Mouse (Mus musculus): ENCODE measurements around the gene Pygl. TPM values are rescaled to one million over a fixed set of nuclear protein-coding genes. Genes with fewer than 3 reads are reported as not detected.

Gene Pygl
- polyA plus RNA-seq, 1 experiment from 2014 or later, result 8.0 TPM

DNA sequence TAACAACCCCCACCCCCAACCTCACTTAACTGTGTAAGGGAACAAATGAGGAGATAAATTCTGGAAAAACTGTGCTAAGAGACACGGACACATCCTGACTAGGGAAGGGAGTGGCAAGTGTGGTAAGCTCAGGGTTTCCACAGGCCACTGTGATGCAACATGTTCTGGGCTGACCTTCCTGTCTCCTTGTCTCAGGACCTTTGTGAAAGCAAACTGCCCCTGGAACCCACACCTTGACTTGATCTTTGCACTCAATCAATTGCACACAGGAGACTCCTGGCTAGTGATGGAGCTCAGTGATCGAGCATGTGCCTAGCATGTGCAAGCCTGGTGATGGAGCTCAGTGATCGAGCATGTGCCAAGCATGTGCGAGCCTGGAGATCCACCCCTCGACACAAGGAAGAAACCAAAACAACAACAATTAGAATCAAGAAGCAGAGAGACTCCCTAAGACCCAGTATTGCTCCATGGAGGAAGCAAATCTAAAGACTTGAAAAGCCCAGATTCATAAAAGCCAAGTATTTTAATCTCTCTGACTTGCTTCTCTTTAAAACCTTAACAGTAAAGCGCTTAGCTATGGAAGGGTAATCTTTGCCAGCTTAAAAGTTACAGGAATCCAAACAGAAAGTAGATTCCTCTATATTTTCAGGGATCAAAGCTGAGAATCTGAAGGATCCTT is 2.5 kb upstream of the Pygl start:
- H3K27ac ChIP-seq (ENCODE audit: low read depth, low read length), result no peak overlapping the region
- H3K9me3 ChIP-seq (ENCODE audit: control insufficient read depth, low read length), result no peaks in the 10 kb centered on the region
- no peaks in the 10 kb centered on the region for H3K36me3 ChIP-seq (ENCODE audit: control insufficient read depth, insufficient read depth, low read length)
- no peak overlapping the region for H3K9ac ChIP-seq (ENCODE audit: low read length)
- ATAC-seq (ENCODE audit: low FRiP score) (no peak), DNase-seq (ENCODE audit: low spot score, missing footprints) (peak; percentile 83)
- no peaks in the 10 kb centered on the region for H3K4me1 ChIP-seq (ENCODE audit: control insufficient read depth, insufficient read depth, low read length)
- no peak overlapping the region for H3K4me3 ChIP-seq (ENCODE audit: low read depth, low read length)
- no peak overlapping the region for H3K4me2 ChIP-seq
- no peaks in the 10 kb centered on the region for H3K27me3 ChIP-seq (ENCODE audit: control insufficient read depth, insufficient read depth, low read length)
- 89% methylated on average over 6 of the region's 6 CpGs for WGBS

DNA sequence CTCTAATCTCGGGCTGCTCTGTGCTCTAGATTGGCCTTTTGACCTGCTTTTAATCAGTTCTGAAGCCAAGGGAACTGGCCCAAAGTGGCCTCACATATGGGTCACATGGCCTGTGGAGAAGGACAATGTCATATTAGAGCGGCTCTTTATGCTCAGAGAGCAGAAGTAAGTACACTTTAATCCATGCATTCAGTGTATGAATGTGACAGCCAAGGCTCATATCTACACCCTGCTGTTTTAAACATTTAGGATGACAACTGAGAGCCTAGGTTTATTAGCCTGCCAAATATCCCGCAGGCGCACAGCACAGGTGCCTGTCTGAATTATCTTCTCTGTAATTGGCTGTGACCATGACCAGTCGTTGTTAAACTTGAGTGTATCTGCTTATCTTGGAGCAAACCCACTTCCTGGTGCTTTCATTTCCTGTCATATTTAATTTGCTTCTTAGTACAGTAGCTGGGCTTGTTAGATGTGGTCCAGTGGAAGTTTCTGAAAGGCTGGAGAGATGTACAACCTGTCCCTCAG is 794 bp upstream of the Pygl start:
- ATAC-seq (ENCODE audit: low FRiP score) (no peak), DNase-seq (ENCODE audit: low spot score, missing footprints) (no peak)
- H3K36me3 ChIP-seq (ENCODE audit: control insufficient read depth, insufficient read depth, low read length), result no peaks in the 10 kb centered on the region
- no peak overlapping the region for H3K4me2 ChIP-seq
- no peak overlapping the region for H3K27ac ChIP-seq (ENCODE audit: low read depth, low read length)
- peaks cover 7% of the 10 kb centered on the region; the same call in 1 of the 2 replicates for H3K4me1 ChIP-seq (ENCODE audit: control insufficient read depth, insufficient read depth, low read length)
- H3K9ac ChIP-seq (ENCODE audit: low read length), result no peak overlapping the region
- 46% methylated on average over 5 of the region's 5 CpGs for WGBS
- no peaks in the 10 kb centered on the region for H3K9me3 ChIP-seq (ENCODE audit: control insufficient read depth, low read length)
- peaks cover 2% of the 10 kb centered on the region for H3K27me3 ChIP-seq (ENCODE audit: control insufficient read depth, insufficient read depth, low read length)
- no peak overlapping the region for H3K4me3 ChIP-seq (ENCODE audit: low read depth, low read length)

DNA sequence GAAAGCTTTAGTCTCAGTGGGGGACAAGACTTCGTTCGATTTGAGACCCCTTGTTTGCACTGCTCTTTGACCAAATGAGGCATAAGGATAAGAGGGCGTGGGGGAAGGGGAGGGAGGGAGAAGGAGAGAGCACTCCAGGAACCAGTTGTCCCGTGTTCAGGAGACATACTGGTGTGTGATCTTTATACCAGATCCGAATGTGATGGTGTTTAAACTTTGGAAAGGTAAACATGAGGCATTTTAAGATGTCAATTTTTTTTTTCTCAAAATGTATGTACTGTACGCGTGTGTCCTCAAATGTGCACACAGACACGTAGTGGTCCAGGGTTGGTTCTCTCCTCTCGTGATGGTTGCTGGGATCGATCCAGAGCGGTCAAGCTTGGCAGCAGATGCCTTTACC is 3.1 kb downstream of the Pygl start:
- no peak overlapping the region; the same call in 1 of the 2 replicates for H3K9ac ChIP-seq (ENCODE audit: low read length)
- H3K27ac ChIP-seq (ENCODE audit: low read depth, low read length), result no peak overlapping the region
- DNase-seq (ENCODE audit: low spot score, missing footprints) (peak; percentile 85), ATAC-seq (ENCODE audit: low FRiP score) (no peak)
- H3K27me3 ChIP-seq (ENCODE audit: control insufficient read depth, insufficient read depth, low read length), result peaks cover 6% of the 10 kb centered on the region
- peak overlapping the region; percentile 79 for H3K4me2 ChIP-seq
- H3K4me3 ChIP-seq (ENCODE audit: low read depth, low read length), result no peak overlapping the region
- 62% methylated on average over 11 of the region's 11 CpGs for WGBS
- H3K9me3 ChIP-seq (ENCODE audit: control insufficient read depth, low read length), result no peaks in the 10 kb centered on the region
- H3K36me3 ChIP-seq (ENCODE audit: control insufficient read depth, insufficient read depth, low read length), result no peaks in the 10 kb centered on the region
- peaks cover 7% of the 10 kb centered on the region; the same call in 1 of the 2 replicates for H3K4me1 ChIP-seq (ENCODE audit: control insufficient read depth, insufficient read depth, low read length)

DNA sequence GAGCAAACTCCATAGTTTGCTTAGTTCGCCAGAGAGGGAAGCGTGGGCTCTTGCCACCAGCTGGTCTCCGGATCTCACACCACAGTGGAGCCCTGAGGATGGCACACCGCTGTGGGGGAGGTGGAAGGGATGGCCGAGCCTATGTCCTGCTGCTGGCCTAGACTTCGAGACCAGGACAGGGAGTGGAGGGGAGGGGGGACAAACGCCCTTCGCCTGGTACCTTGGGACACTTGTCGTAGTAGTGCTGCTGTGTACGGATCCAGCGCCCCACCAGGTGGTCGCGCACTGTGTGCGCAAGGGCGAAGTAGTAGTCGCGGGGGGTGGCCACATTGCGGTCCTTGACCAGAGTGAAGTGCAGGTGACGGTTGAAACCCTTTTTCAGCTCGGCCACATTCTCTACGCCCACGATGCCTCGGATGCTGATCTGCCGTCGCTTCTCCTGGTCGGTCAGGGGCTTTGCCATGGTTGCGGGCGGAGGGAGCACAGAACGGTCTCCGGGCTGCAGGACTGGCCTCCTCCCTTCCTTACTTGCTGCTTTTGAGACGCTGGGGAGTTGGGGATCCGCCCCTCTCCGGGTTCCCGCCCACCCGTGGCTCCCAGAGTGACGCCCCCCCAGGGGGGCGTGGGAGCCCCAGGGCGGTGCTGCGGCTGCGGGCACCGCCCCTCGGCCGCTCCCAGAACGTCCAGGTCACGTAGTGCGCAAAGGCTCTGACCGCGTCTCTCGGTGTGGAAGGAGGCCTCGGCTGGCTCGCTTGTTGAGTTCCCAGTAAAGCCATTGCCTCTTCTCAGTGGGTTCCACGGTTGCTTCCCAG is 4.0 kb downstream of the Pygl start:
- ATAC-seq (ENCODE audit: low FRiP score), result peak; percentile 82
- under 1% methylated on average over 52 of the region's 52 CpGs for WGBS
- H3K4me1 ChIP-seq (ENCODE audit: control insufficient read depth, insufficient read depth, low read length), result peaks cover 7% of the 10 kb centered on the region; the same call in 1 of the 2 replicates
- peak overlapping the region; percentile 58 for H3K9ac ChIP-seq (ENCODE audit: low read length)
- no peak overlapping the region for H3K27ac ChIP-seq (ENCODE audit: low read depth, low read length)
- H3K4me3 ChIP-seq (ENCODE audit: low read depth, low read length), result peak overlapping the region; percentile 39
- H3K9me3 ChIP-seq (ENCODE audit: control insufficient read depth, low read length), result no peaks in the 10 kb centered on the region
- H3K4me2 ChIP-seq, result peak overlapping the region; percentile 79
- DNase-seq (ENCODE audit: low spot score, missing footprints), result peak; percentile 95
- H3K36me3 ChIP-seq (ENCODE audit: control insufficient read depth, insufficient read depth, low read length), result no peaks in the 10 kb centered on the region
- H3K27me3 ChIP-seq (ENCODE audit: control insufficient read depth, insufficient read depth, low read length), result peaks cover 6% of the 10 kb centered on the region

DNA sequence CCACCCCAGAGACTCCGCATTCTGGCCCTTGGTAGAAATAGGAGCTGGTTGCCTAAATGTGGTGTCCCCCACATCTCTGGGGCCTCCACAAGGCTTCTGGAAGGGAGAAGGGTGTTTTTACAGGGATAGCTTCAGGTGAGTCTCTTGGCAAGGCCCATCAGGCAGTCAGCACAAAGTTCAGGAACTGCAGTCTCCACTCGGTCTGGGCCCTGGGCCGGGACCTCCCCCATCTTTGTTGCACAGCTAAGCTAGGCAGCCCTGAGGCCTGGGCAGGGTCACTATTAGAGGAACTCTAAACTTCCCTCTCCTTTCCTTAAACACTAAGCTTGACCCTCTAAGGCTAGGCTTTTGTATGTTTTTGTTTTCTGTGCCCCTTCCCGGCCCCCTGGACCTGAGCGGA is 4.6 kb downstream of the Pygl start:
- H3K9me3 ChIP-seq (ENCODE audit: control insufficient read depth, low read length), result no peaks in the 10 kb centered on the region
- DNase-seq (ENCODE audit: low spot score, missing footprints) (no peak), ATAC-seq (ENCODE audit: low FRiP score) (0 out of 2 replicates have a peak, but pooled peaks have one; percentile 6)
- no peak overlapping the region for H3K27ac ChIP-seq (ENCODE audit: low read depth, low read length)
- H3K36me3 ChIP-seq (ENCODE audit: control insufficient read depth, insufficient read depth, low read length), result no peaks in the 10 kb centered on the region
- H3K4me3 ChIP-seq (ENCODE audit: low read depth, low read length), result peak overlapping the region; percentile 39
- H3K4me1 ChIP-seq (ENCODE audit: control insufficient read depth, insufficient read depth, low read length), result peaks cover 7% of the 10 kb centered on the region; the same call in 1 of the 2 replicates
- 29% methylated on average over 5 of the region's 5 CpGs for WGBS
- peak overlapping the region; percentile 58 for H3K9ac ChIP-seq (ENCODE audit: low read length)
- H3K27me3 ChIP-seq (ENCODE audit: control insufficient read depth, insufficient read depth, low read length), result peaks cover 6% of the 10 kb centered on the region
- peak overlapping the region; percentile 79 for H3K4me2 ChIP-seq

DNA sequence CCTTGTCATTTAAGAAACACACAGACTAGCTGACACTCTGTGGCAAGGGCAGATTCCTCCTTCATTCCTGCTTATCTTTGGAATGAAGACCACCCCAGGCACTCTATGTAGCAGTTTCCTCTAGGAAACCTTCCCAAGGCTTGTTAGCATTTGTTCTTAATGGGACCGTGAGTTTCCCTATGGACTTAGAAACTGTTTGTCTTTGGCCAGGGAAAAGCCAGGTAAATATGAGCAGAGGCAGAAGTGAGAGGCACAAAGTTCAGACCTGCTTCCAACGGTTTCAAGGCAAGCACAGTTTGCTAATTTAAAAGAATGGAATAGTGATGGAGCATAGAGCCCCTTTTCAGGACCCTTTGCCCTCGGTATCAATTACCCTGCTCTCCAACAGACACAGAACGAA is 8.0 kb downstream of the Pygl start:
- Histone ChIP-seq H3K4me3 (ENCODE audit: low read depth, low read length) (no peak overlapping the region), H3K4me1 (ENCODE audit: control insufficient read depth, insufficient read depth, low read length) (peaks cover 7% of the 10 kb centered on the region; the same call in 1 of the 2 replicates), H3K4me2 (no peak overlapping the region), H3K9me3 (ENCODE audit: control insufficient read depth, low read length) (no peaks in the 10 kb centered on the region), H3K36me3 (ENCODE audit: control insufficient read depth, insufficient read depth, low read length) (no peaks in the 10 kb centered on the region), H3K27ac (ENCODE audit: low read depth, low read length) (no peak overlapping the region), H3K27me3 (ENCODE audit: control insufficient read depth, insufficient read depth, low read length) (peaks cover 6% of the 10 kb centered on the region), H3K9ac (ENCODE audit: low read length) (no peak overlapping the region)
- ATAC-seq (ENCODE audit: low FRiP score) (no peak), DNase-seq (ENCODE audit: low spot score, missing footprints) (no peak)
- WGBS, result 60% methylated on average over 4 of the region's 4 CpGs

DNA sequence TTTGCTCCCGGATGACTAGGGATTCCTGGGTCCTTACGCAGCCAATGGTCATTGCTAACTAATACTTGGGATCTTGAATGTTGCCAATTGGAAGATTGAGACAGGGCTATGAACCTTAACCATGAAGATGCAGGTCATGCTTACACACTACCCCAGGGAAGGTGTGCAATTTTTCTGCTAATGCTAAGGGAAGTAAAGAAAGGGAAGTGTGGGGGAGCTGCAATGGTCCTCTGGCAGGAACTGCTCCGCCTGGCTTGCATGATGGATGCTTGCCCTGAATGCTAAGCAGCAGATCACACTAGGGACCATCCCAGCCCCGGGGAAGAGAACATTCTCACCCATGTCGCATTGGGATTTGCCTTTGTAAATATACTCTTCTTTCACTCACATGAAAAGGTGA is 9.9 kb downstream of the Pygl start:
- Histone ChIP-seq H3K36me3 (ENCODE audit: control insufficient read depth, insufficient read depth, low read length) (no peaks in the 10 kb centered on the region), H3K4me3 (ENCODE audit: low read depth, low read length) (no peak overlapping the region), H3K9me3 (ENCODE audit: control insufficient read depth, low read length) (no peaks in the 10 kb centered on the region), H3K27ac (ENCODE audit: low read depth, low read length) (no peak overlapping the region), H3K9ac (ENCODE audit: low read length) (no peak overlapping the region), H3K27me3 (ENCODE audit: control insufficient read depth, insufficient read depth, low read length) (peaks cover under 1% of the 10 kb centered on the region; the same call in 1 of the 2 replicates), H3K4me2 (no peak overlapping the region), H3K4me1 (ENCODE audit: control insufficient read depth, insufficient read depth, low read length) (peaks cover 1% of the 10 kb centered on the region; the same call in 1 of the 2 replicates)
- DNase-seq (ENCODE audit: low spot score, missing footprints) (no peak), ATAC-seq (ENCODE audit: low FRiP score) (no peak)
- 86% methylated on average over 5 of the region's 5 CpGs for WGBS

DNA sequence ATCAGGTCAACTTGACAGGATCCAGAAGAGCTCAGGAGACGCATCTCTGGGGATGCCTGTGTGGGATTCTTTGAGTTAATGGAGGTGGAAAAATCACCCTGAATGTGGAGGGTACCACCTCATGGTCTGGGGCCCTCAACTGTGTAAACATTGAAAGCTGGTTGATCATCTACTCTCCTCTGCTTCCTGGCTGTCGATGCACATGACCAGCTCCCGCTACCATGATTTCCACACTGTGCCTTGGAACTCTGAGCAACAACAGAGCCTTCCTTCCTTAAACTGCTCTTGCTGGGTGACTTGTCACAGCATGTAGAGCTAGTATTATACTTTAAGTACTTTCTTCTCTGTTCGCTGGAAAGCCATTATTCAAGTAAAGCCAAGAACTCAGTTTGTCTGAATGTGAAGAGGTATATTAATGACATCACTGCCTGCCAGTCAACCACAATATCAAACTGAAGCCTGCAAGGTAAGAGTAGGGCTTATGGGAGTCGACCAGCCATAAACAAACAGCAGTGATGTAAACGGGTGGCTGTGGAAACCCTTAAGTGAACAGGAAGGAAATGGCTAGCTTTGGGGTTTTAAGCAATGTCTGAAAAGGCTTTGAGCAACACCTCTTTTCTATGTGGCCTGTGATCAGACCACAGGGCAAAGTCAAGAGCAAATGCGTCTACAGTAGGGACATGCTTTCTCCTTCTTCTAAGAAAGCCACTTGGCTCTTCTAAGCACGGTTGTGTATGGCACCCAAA is 12.3 kb downstream of the Pygl start:
- Histone ChIP-seq H3K4me3 (ENCODE audit: low read depth, low read length) (no peak overlapping the region), H3K4me1 (ENCODE audit: control insufficient read depth, insufficient read depth, low read length) (peaks cover 4% of the 10 kb centered on the region; the same call in 1 of the 2 replicates), H3K9ac (ENCODE audit: low read length) (no peak overlapping the region), H3K36me3 (ENCODE audit: control insufficient read depth, insufficient read depth, low read length) (no peaks in the 10 kb centered on the region), H3K27ac (ENCODE audit: low read depth, low read length) (no peak overlapping the region), H3K27me3 (ENCODE audit: control insufficient read depth, insufficient read depth, low read length) (no peaks in the 10 kb centered on the region), H3K9me3 (ENCODE audit: control insufficient read depth, low read length) (no peaks in the 10 kb centered on the region), H3K4me2 (no peak overlapping the region)
- no peak for ATAC-seq (ENCODE audit: low FRiP score)
- 93% methylated on average over 8 of the region's 8 CpGs for WGBS
- DNase-seq (ENCODE audit: low spot score, missing footprints), result no peak

All from midbrain, embryonic 11.5 days (tissue).